Mouse (Mus musculus): ENCODE measurements around the gene Rpl5. TPM values are rescaled to one million over a fixed set of nuclear protein-coding genes. Genes with fewer than 3 reads are reported as not detected.
"Not testable (repeated sequence)": the region's sequence is repeated elsewhere in the genome, so short reads cannot be mapped to it uniquely, and the experiment has no call there.

The Rpl5 gene
- polyA plus RNA-seq, 1 experiment from 2014 or later, result 78.0 TPM

GRCm38 (mm10) chr5:107873886-107874302 is 26.4 kb upstream of the Rpl5 start:
- Histone ChIP-seq H3K9me3 (no peaks in the 10 kb centered on the region), H3K4me3 (replicated peaks) (no peak overlapping the region), H3K27me3 (replicated peaks) (no peaks in the 10 kb centered on the region), H3K9ac (no peak overlapping the region), H3K4me2 (replicated peaks) (0 out of 2 replicates have a peak overlapping the region, but pooled peaks have one; percentile 11), H3K4me1 (replicated peaks) (no peaks in the 10 kb centered on the region), H3K36me3 (no peaks in the 10 kb centered on the region), H3K27ac (peak overlapping the region; percentile 66)
- 0 out of 2 replicates have a peak, but pooled peaks have one; percentile 4 for ATAC-seq
- WGBS, result 46% methylated on average over 7 of the region's 7 CpGs

DNA sequence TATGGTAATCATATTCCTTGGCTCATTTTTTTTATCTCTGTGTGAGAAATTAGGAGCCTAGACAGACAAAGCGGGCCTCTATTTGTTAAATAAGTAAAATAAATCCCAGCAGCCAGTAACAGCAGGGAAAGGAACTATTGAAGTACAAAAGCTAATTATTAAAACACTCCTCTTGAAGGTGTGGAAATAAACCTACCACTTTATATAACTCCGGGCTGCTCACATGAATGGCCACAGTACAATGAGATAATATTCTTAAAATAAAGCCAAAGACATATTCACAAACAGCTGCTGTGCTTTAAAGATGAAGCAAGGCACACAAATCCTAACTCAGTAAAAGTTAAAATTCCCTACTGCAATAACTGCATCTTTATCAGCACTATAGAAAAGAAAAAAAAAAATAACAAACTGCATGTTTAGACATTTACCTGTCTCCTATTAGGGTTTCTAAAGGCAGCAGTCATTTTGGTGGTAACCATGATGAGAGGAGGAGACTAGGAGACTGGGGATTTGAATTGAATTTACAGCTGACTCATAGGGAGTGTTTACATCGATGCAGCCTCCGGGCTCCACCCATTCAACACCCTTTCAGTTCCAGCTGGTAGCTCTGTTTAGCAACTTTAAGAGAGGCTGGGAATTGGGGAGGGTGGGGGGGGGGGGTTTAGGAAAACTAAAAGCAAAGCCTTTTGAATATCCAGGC is 25.6 kb upstream of the Rpl5 start, which contains the start of gene Evi5:
Gene Evi5, minus strand, starts transcription at position 547 of the 700 bp plus-strand sequence.
- H3K36me3 ChIP-seq, result no peaks in the 10 kb centered on the region
- 0 out of 2 replicates have a peak within 1 kb of the TSS, but pooled peaks have one; percentile 11 for H3K4me2 ChIP-seq (replicated peaks)
- no peaks in the 10 kb centered on the region for H3K9me3 ChIP-seq
- peak; percentile 76 for ATAC-seq
- peak within 1 kb of the TSS; percentile 66 for H3K27ac ChIP-seq
- no peak within 1 kb of the TSS for H3K4me3 ChIP-seq (replicated peaks)
- no peak within 1 kb of the TSS for H3K9ac ChIP-seq
- no peaks in the 10 kb centered on the region for H3K4me1 ChIP-seq (replicated peaks)
- H3K27me3 ChIP-seq (replicated peaks), result no peaks in the 10 kb centered on the region
- 26% methylated on average over 4 of the region's 4 CpGs for WGBS

- Histone ChIP-seq H3K4me2 (replicated peaks) (no peak overlapping the region), H3K27me3 (replicated peaks) (no peaks in the 10 kb centered on the region), H3K9me3 (no peaks in the 10 kb centered on the region), H3K9ac (no peak overlapping the region), H3K27ac (no peak overlapping the region), H3K4me3 (replicated peaks) (no peak overlapping the region), H3K36me3 (no peaks in the 10 kb centered on the region), H3K4me1 (replicated peaks) (no peaks in the 10 kb centered on the region)
- peak; percentile 34; the same call in 1 of the 2 replicates for ATAC-seq
Observed at GRCm38 (mm10) chr5:107875261-107875611, 25.1 kb upstream of the Rpl5 start.

GRCm38 (mm10) chr5:107877053-107877452 is 23.2 kb upstream of the Rpl5 start:
- H3K36me3 ChIP-seq, result no peaks in the 10 kb centered on the region
- H3K27ac ChIP-seq, result no peak overlapping the region
- 85% methylated on average over 1 of the region's 1 CpGs for WGBS
- H3K4me1 ChIP-seq (replicated peaks), result no peaks in the 10 kb centered on the region
- no peak overlapping the region for H3K4me2 ChIP-seq (replicated peaks)
- no peak overlapping the region for H3K4me3 ChIP-seq (replicated peaks)
- no peak for ATAC-seq
- H3K9me3 ChIP-seq, result no peaks in the 10 kb centered on the region
- no peaks in the 10 kb centered on the region for H3K27me3 ChIP-seq (replicated peaks)
- H3K9ac ChIP-seq, result no peak overlapping the region

DNA sequence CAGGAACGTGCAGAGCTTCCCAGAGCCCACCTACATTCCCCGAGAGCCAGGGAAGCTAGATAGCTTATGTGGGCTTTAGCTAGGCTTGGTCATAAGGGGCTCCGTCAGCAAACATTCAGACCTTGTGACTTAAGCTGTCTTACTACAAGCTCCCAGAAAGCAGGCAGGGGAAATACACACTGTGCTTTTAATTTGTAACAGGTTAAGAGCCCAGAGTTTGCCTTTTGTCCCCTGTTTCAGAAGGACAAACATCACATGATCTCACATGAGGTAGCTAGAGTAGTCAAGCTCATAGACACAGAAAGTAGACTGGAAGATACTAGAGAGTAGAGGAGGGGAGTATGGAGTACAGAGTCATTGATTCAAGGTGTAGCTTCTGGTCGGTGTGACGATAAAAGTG is 19.6 kb upstream of the Rpl5 start:
- Histone ChIP-seq H3K36me3 (no peaks in the 10 kb centered on the region), H3K27ac (no peak overlapping the region), H3K27me3 (replicated peaks) (no peaks in the 10 kb centered on the region), H3K4me1 (replicated peaks) (no peaks in the 10 kb centered on the region), H3K4me2 (replicated peaks) (no peak overlapping the region), H3K9me3 (no peaks in the 10 kb centered on the region), H3K4me3 (replicated peaks) (no peak overlapping the region), H3K9ac (no peak overlapping the region)
- WGBS, result 62% methylated on average over 5 of the region's 5 CpGs
- peak; percentile 65; the same call in 1 of the 2 replicates for ATAC-seq

DNA sequence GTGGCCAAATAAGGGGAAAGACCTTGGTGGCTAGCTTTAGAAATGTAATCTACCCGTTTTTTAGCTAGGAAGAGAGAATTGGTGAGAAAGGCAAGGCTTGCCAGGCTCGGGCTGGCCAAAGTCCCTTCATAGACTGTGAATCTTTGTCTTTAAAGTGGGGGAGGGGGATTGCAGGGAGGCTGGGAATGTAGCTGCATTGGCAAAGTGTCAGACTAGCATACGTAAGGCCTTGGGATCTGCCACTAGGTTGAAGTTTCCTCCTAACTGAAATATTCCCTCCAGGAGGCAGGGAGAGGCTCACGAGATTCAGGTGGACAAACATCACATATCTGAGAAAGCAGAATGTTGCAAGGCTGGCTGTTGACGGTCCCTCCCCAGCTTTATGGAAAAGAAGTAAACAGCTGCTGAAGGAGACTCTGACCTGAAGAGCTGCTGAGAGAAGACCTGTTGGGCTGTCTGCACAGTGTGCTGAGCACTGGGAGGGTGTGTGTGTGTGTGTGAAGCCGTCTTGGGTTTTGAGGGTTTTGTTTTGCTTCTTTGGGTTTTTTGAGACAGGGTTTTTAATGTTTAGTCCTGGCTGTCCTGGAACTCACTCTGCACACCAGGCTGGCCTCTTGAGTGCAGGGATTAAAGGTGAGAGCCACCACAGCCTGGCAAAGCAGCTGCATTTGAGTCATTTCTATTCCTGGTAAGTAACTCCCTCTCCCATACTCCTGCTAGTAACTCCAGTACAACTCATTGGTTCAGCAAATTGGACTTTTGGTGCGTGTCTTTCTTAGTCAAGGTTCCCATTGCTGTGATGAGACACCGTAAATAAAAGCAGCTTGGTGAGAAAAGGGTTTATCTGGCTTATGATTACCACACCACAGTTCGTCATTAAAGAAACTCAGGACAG is 10.1 kb upstream of the Rpl5 start:
- H3K4me3 ChIP-seq (replicated peaks), result no peak overlapping the region
- ATAC-seq, result peak; percentile 79
- no peak overlapping the region for H3K4me2 ChIP-seq (replicated peaks)
- H3K36me3 ChIP-seq, result no peaks in the 10 kb centered on the region
- H3K27ac ChIP-seq, result 0 out of 2 replicates have a peak overlapping the region, but pooled peaks have one; percentile 5
- no peak overlapping the region for H3K9ac ChIP-seq
- no peaks in the 10 kb centered on the region for H3K9me3 ChIP-seq
- H3K4me1 ChIP-seq (replicated peaks), result no peaks in the 10 kb centered on the region
- H3K27me3 ChIP-seq (replicated peaks), result no peaks in the 10 kb centered on the region
- 45% methylated on average over 9 of the region's 9 CpGs for WGBS

- H3K27ac ChIP-seq; H3K36me3 ChIP-seq; H3K9ac ChIP-seq; H3K4me3 ChIP-seq (replicated peaks); H3K4me1 ChIP-seq (replicated peaks); H3K4me2 ChIP-seq (replicated peaks); H3K9me3 ChIP-seq; H3K27me3 ChIP-seq (replicated peaks): not testable (repeated sequence)
- 100% methylated on average over 1 of the region's 1 CpGs for WGBS
- 0 out of 2 replicates have a peak, but pooled peaks have one; percentile 23 for ATAC-seq
Observed at GRCm38 (mm10) chr5:107891515-107891914, 8.8 kb upstream of the Rpl5 start.

GRCm38 (mm10) chr5:107894676-107895075 is 5.6 kb upstream of the Rpl5 start:
- no peak overlapping the region for H3K27ac ChIP-seq
- no peak overlapping the region for H3K9ac ChIP-seq
- no peaks in the 10 kb centered on the region for H3K36me3 ChIP-seq
- H3K27me3 ChIP-seq (replicated peaks), result no peaks in the 10 kb centered on the region
- WGBS, result 70% methylated on average over 7 of the region's 7 CpGs
- ATAC-seq, result no peak
- H3K4me1 ChIP-seq (replicated peaks), result no peaks in the 10 kb centered on the region
- no peaks in the 10 kb centered on the region for H3K9me3 ChIP-seq
- H3K4me2 ChIP-seq (replicated peaks), result no peak overlapping the region
- H3K4me3 ChIP-seq (replicated peaks), result no peak overlapping the region

DNA sequence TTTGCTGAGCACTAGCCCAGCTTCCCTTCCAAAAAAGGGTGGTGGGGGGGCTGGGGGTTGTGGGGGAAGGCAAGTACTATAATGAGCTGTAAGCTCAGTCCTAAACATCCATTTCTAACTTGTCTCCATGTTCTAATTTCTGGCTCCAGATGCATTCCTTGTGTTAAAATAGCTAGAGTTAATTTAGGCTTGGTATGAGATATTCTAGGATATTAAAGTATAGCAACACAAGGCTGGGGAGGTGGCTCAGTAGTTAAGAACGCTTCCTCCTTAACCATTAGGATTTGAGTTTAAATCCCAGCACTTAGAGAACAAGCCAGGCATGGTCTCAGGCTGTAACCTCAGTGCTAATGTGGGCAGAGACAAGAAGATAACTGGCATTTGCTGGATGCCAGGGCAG is 4.0 kb upstream of the Rpl5 start:
- Histone ChIP-seq H3K4me1 (replicated peaks) (no peaks in the 10 kb centered on the region), H3K27ac (no peak overlapping the region), H3K4me2 (replicated peaks) (no peak overlapping the region), H3K27me3 (replicated peaks) (no peaks in the 10 kb centered on the region), H3K9ac (no peak overlapping the region), H3K9me3 (no peaks in the 10 kb centered on the region), H3K4me3 (replicated peaks) (no peak overlapping the region), H3K36me3 (no peaks in the 10 kb centered on the region)
- WGBS, result 71% methylated on average over 1 of the region's 1 CpGs
- no peak for ATAC-seq

DNA sequence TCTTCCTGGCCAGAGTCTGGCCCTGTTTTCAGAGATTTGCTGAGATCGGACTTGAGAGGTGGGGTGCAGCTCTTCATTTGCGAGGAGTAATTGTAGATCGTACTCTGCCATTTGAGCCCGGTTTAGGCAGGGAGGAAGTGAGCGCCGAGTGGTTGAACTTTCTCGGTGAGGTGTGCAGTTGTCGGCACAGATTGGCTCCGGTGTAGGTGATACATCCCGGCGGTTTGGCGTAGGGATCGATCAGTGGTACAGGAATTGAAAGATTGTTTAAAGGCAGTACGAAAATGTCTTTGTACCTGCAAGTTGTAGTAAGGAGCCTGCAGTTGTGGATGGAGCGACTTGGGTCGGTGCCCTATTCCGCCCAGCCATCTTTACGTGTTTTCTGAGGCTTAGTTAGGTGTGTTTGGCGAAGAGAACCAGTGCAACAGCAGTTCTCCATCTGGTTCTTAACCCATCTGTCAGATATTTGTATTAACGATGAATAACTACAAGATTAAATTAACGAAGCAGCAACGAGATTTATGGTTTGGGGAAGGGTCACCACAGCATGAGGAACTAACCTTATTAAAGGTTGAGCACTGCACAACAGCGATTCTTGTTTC is 813 bp downstream of the Rpl5 start:
- under 1% methylated on average over 23 of the region's 23 CpGs for WGBS
- H3K27ac ChIP-seq, result peak overlapping the region; percentile 87
- ATAC-seq, result peak; percentile 30
- peaks cover 10% of the 10 kb centered on the region; the same call in 1 of the 2 replicates for H3K36me3 ChIP-seq
- H3K9ac ChIP-seq, result peak overlapping the region; percentile 97
- peak overlapping the region; percentile 44 for H3K4me2 ChIP-seq (replicated peaks)
- no peaks in the 10 kb centered on the region for H3K9me3 ChIP-seq
- no peaks in the 10 kb centered on the region for H3K27me3 ChIP-seq (replicated peaks)
- peak overlapping the region; percentile 91 for H3K4me3 ChIP-seq (replicated peaks)
- H3K4me1 ChIP-seq (replicated peaks), result no peaks in the 10 kb centered on the region

DNA sequence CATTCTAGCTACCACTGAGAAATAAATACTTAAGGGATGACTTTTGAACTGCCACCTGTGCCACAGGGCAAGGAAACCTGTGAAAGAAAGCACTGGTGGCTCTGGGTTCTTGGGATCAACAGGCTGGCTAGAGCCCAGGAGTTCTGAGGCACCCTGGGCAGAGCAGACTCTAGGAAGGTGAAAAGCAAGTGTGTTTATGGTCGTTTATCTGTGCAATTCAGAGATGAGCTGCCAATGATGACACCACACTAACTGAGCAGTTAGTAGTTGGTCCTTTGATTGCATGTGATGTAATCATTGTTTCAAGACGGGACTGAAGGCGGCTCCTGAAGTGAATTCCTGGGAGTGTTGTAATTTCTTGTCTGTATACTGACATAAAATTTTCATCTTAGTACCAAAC is 4.0 kb downstream of the Rpl5 start:
- H3K36me3 ChIP-seq, result peaks cover 25% of the 10 kb centered on the region
- no peak overlapping the region for H3K4me3 ChIP-seq (replicated peaks)
- H3K27me3 ChIP-seq (replicated peaks), result no peaks in the 10 kb centered on the region
- no peak for ATAC-seq
- H3K4me2 ChIP-seq (replicated peaks), result no peak overlapping the region
- no peaks in the 10 kb centered on the region for H3K9me3 ChIP-seq
- no peak overlapping the region for H3K27ac ChIP-seq
- 67% methylated on average over 3 of the region's 3 CpGs for WGBS
- no peak overlapping the region for H3K9ac ChIP-seq
- no peaks in the 10 kb centered on the region for H3K4me1 ChIP-seq (replicated peaks)

DNA sequence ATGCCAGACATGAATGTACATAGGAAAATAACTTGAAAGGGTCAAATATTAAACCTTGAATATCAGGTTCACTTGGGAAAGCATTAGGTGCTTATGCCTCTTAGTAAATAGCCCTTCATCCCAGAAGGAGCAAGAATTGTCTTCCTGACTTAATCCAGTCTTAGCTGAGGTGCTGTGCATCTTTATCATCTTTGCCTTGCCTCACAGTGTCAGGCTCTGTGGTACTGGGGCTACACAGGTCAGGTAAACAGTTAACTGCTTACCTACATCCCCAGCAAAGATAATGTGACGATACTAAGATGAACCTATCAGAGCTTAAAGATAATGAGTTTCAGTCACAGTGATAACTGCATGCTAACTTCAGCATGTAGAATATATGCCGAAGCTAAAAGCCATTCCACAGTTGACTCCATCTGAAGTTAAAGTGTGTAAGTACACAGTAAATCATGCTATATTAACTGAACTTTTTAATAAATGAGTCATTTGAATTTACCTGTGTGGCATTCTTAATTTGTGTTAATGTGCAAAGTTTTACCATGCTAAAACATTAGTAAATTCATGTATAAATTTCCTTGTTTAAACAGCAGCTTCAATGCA is 8.3 kb downstream of the Rpl5 start:
- Histone ChIP-seq H3K9ac (no peak overlapping the region), H3K4me2 (replicated peaks) (no peak overlapping the region), H3K27me3 (replicated peaks) (no peaks in the 10 kb centered on the region), H3K4me1 (replicated peaks) (no peaks in the 10 kb centered on the region), H3K36me3 (peaks cover 22% of the 10 kb centered on the region), H3K4me3 (replicated peaks) (no peak overlapping the region), H3K9me3 (no peaks in the 10 kb centered on the region), H3K27ac (no peak overlapping the region)
- 80% methylated on average over 2 of the region's 2 CpGs for WGBS
- no peak for ATAC-seq

Data from intestine, embryonic 15.5 days (tissue).